8 mouse cellular contexts compared by ENCODE assay signal in the genomic region with DNA sequence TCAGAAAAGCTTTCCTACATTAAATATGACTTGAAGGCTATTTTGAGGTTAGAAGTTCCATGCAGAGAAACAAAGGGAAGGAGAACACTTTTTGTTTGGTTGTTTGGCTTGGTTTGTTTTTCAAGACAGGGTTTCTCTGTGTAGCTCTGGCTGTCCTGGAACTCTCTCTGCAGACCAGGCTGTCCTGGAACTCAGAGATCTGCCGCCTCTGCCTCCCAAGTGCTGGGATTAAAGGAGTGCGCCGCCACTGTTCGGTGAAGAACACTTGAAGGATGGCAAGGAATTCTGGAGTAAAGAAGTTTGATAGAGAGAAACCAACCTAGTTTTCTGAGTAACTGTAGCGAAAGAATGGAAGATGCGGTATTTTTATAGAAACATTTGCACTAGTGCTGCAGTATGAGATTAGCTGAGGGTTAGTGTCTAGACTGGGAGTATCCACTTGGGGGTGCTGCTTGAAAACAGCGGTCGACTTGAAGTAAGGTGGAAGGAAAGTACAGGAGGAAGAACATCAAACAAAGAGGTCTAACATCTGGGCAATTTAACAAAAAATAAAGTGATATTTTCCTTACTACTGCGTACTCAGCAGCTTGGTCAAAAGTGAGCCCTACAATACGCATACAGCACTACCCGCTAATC. TPM values are rescaled to one million over a fixed set of nuclear protein-coding genes. Genes with fewer than 3 reads are reported as not detected.
DNase-seq lines count a peak whose midpoint lies in the region; ATAC-seq and TF ChIP-seq lines count a peak whose summit lies in the region.

No protein-coding gene starts in this region.

- no peaks in the 10 kb centered on the region for H3K27me3 ChIP-seq in limb, embryonic 12.5 days
- H3K27me3 ChIP-seq in neural tube, embryonic 13.5 days = no peaks in the 10 kb centered on the region

- ATAC-seq in limb, embryonic 12.5 days (ENCODE audit: insufficient number of reproducible peaks, insufficient read depth, low FRiP score, low TSS enrichment, low read depth) = peak; percentile 84
- ATAC-seq in neural tube, embryonic 13.5 days (ENCODE audit: low read depth) = peak; percentile 81

- TF ChIP-seq CTCF in gastrocnemius, adult 2 months (IDR thresholded peaks at IDR 0.05) = peak; percentile 75

- peak overlapping the region; percentile 79 for H3K9ac ChIP-seq in limb, embryonic 12.5 days (replicated peaks)
- peak overlapping the region; percentile 45; the same call in 1 of the 2 replicates for H3K9ac ChIP-seq in neural tube, embryonic 13.5 days

- H3K27ac ChIP-seq in gastrocnemius, adult 2 months = peak overlapping the region; percentile 98
- peak overlapping the region; percentile 93; the same call in 1 of the 2 replicates for H3K27ac ChIP-seq in limb, embryonic 12.5 days
- H3K27ac ChIP-seq in neural tube, embryonic 13.5 days (replicated peaks) = peak overlapping the region; percentile 85; the same call in 1 of the 2 replicates

- H3K4me2 ChIP-seq in limb, embryonic 12.5 days = peak overlapping the region; percentile 60
- peak overlapping the region; percentile 88 for H3K4me2 ChIP-seq in neural tube, embryonic 13.5 days

- H3K9me3 ChIP-seq in limb, embryonic 12.5 days = no peaks in the 10 kb centered on the region
- no peaks in the 10 kb centered on the region for H3K9me3 ChIP-seq in neural tube, embryonic 13.5 days

- no peaks in the 10 kb centered on the region for H3K36me3 ChIP-seq in limb, embryonic 12.5 days
- H3K36me3 ChIP-seq in neural tube, embryonic 13.5 days = no peaks in the 10 kb centered on the region

- H3K4me1 ChIP-seq in limb, embryonic 12.5 days (replicated peaks) = peaks cover 6% of the 10 kb centered on the region
- peaks cover 16% of the 10 kb centered on the region for H3K4me1 ChIP-seq in neural tube, embryonic 13.5 days (replicated peaks)

- 2% methylated on average over 11 of the region's 11 CpGs for WGBS in limb, embryonic 12.5 days
- WGBS in neural tube, embryonic 13.5 days = 2% methylated on average over 11 of the region's 11 CpGs

- H3K4me3 ChIP-seq in gastrocnemius, adult 2 months = peak overlapping the region; percentile 77
- H3K4me3 ChIP-seq in limb, embryonic 12.5 days (replicated peaks) = peak overlapping the region; percentile 83
- peak overlapping the region; percentile 75 for H3K4me3 ChIP-seq in neural tube, embryonic 13.5 days

- intact Hi-C loops in gastrocnemius, adult 2 months (cut with DNase I) = no loop called here
- intact Hi-C loops in gastrocnemius, postnatal 36 days (cut with DNase I) = no loop called here

- peak; percentile 54 for DNase-seq in gastrocnemius, adult 2 months
- DNase-seq in gastrocnemius, postnatal 36 days = no peak
- peak; percentile 72 for DNase-seq in thymus, postnatal 14 days
- no peak for DNase-seq in thymus, postnatal 0 days (ENCODE audit: low spot score)
- no peak for DNase-seq in left cerebral cortex, adult 11 months (ENCODE audit: low spot score)
- no peak for DNase-seq in cerebellum, postnatal 14 days

RNA-seq across cellular contexts. Expression of gene Ldb1, which starts 10.9 kb away (rescaled TPM):
- total RNA-seq in gastrocnemius, adult 2 months (2021) = 10 to 100 TPM; 17.8 to 19.5 TPM
- total RNA-seq in gastrocnemius, postnatal 36 days (2021) = 10 to 100 TPM; 14.1 to 18.1 TPM
- 140 and 157 TPM in 2 replicates for polyA plus RNA-seq in thymus, postnatal 0 days (2015; fragmentation: Nextera tagmentation; extraction: Ambion mirVana)
- polyA plus RNA-seq in limb, embryonic 12.5 days (2016; fragmentation: Nextera tagmentation; extraction: Ambion mirVana) = 135 and 145 TPM in 2 replicates
- polyA plus RNA-seq in neural tube, embryonic 13.5 days (2015; fragmentation: Nextera tagmentation; extraction: Ambion mirVana) = 128 and 132 TPM in 2 replicates

RNA-seq across cellular contexts. Expression of gene Pprc1, which starts 11.2 kb away (rescaled TPM):
- 10 to 100 TPM; 15.0 to 24.0 TPM for total RNA-seq in gastrocnemius, adult 2 months (2021)
- total RNA-seq in gastrocnemius, postnatal 36 days (2021) = 10 to 100 TPM; 12.2 to 21.8 TPM
- 11.6 and 12.8 TPM in 2 replicates for polyA plus RNA-seq in thymus, postnatal 0 days (2015; fragmentation: Nextera tagmentation; extraction: Ambion mirVana)
- polyA plus RNA-seq in limb, embryonic 12.5 days (2016; fragmentation: Nextera tagmentation; extraction: Ambion mirVana) = 32.7 and 39.1 TPM in 2 replicates
- polyA plus RNA-seq in neural tube, embryonic 13.5 days (2015; fragmentation: Nextera tagmentation; extraction: Ambion mirVana) = 17.1 and 25.1 TPM in 2 replicates

RNA-seq across cellular contexts. Expression of gene Nolc1, which starts 19.8 kb away (rescaled TPM):
- 10 to 100 TPM; 22.4 to 22.5 TPM for total RNA-seq in gastrocnemius, adult 2 months (2021)
- 10 to 100 TPM; 15.7 to 20.4 TPM for total RNA-seq in gastrocnemius, postnatal 36 days (2021)
- 90.2 and 102 TPM in 2 replicates for polyA plus RNA-seq in thymus, postnatal 0 days (2015; fragmentation: Nextera tagmentation; extraction: Ambion mirVana)
- 107 TPM in 2 replicates for polyA plus RNA-seq in limb, embryonic 12.5 days (2016; fragmentation: Nextera tagmentation; extraction: Ambion mirVana)
- polyA plus RNA-seq in neural tube, embryonic 13.5 days (2015; fragmentation: Nextera tagmentation; extraction: Ambion mirVana) = 60.1 and 73.6 TPM in 2 replicates

RNA-seq across cellular contexts. Expression of gene Hps6, which starts 52.6 kb away (rescaled TPM):
- 1 to 10 TPM; 3.4 to 3.9 TPM for total RNA-seq in gastrocnemius, adult 2 months (2021)
- 1 to 10 TPM; 3.1 to 3.2 TPM for total RNA-seq in gastrocnemius, postnatal 36 days (2021)
- 7.5 and 8.0 TPM in 2 replicates for polyA plus RNA-seq in thymus, postnatal 0 days (2015; fragmentation: Nextera tagmentation; extraction: Ambion mirVana)
- polyA plus RNA-seq in limb, embryonic 12.5 days (2016; fragmentation: Nextera tagmentation; extraction: Ambion mirVana) = 6.4 and 7.2 TPM in 2 replicates
- 4.0 and 4.7 TPM in 2 replicates for polyA plus RNA-seq in neural tube, embryonic 13.5 days (2015; fragmentation: Nextera tagmentation; extraction: Ambion mirVana)

RNA-seq across cellular contexts. Expression of gene Armh3, which starts 57.6 kb away (rescaled TPM):
- 10 to 100 TPM; 13.6 to 14.7 TPM for total RNA-seq in gastrocnemius, adult 2 months (2021)
- total RNA-seq in gastrocnemius, postnatal 36 days (2021) = 10 to 100 TPM; 11.1 to 12.6 TPM
- polyA plus RNA-seq in thymus, postnatal 0 days (2015; fragmentation: Nextera tagmentation; extraction: Ambion mirVana) = 10.4 and 10.7 TPM in 2 replicates
- polyA plus RNA-seq in limb, embryonic 12.5 days (2016; fragmentation: Nextera tagmentation; extraction: Ambion mirVana) = 19.8 and 19.9 TPM in 2 replicates
- polyA plus RNA-seq in neural tube, embryonic 13.5 days (2015; fragmentation: Nextera tagmentation; extraction: Ambion mirVana) = 24.8 and 25.0 TPM in 2 replicates

Comparison
In these comparisons a context has a peak if more than half of its experiments do, and no peak if none do; other contexts are left out.
1. DNase-seq: peak in gastrocnemius, adult 2 months (single experiment) and thymus, postnatal 14 days (single experiment); none in gastrocnemius, postnatal 36 days (0 of 2), thymus, postnatal 0 days (single experiment), left cerebral cortex, adult 11 months (single experiment) and cerebellum, postnatal 14 days (0 of 2).
2. Peak in every context shown above with its lines, with median percentiles within 50 percentile points of each other: H3K27ac ChIP-seq and H3K4me3 ChIP-seq.